Mouse (Mus musculus): ENCODE data around the gene Smyd3. TPM values are rescaled to one million over a fixed set of nuclear protein-coding genes. Genes with fewer than 3 reads are reported as not detected.

Smyd3 gene
- polyA plus RNA-seq, 1 experiment from 2014 or later: 5.7 TPM

GRCm38 (mm10) chr1:178999876-179000528, 517.8 kb downstream of the Smyd3 start:
- H3K27me3 ChIP-seq: no peaks in the 10 kb centered on the region

GRCm38 (mm10) chr1:178997870-178998269, 520.0 kb downstream of the Smyd3 start:
- H3K4me3 ChIP-seq (replicated peaks): no peak overlapping the region
- no peak overlapping the region for H3K27ac ChIP-seq (replicated peaks)
- H3K4me2 ChIP-seq: no peak overlapping the region
- H3K36me3 ChIP-seq (replicated peaks): no peaks in the 10 kb centered on the region
- H3K9ac ChIP-seq: no peak overlapping the region
- H3K27me3 ChIP-seq: no peaks in the 10 kb centered on the region
- no peak for ATAC-seq (ENCODE audit: insufficient read depth)
- 28% methylated on average over 4 of the region's 4 CpGs for WGBS (ENCODE audit: insufficient replicate concordance)
- no peaks in the 10 kb centered on the region for H3K9me3 ChIP-seq (replicated peaks)
- no peaks in the 10 kb centered on the region for H3K4me1 ChIP-seq (replicated peaks)

More at GRCm38 (mm10) chr1:178999876-179000528, 517.8 kb downstream of the Smyd3 start:
- Histone ChIP-seq H3K9ac (no peak overlapping the region), H3K27ac (replicated peaks) (no peak overlapping the region), H3K36me3 (replicated peaks) (no peaks in the 10 kb centered on the region), H3K4me2 (no peak overlapping the region), H3K4me3 (replicated peaks) (no peak overlapping the region), H3K4me1 (replicated peaks) (no peaks in the 10 kb centered on the region), H3K9me3 (replicated peaks) (no peaks in the 10 kb centered on the region)
- no peak for ATAC-seq (ENCODE audit: insufficient read depth)
- 56% methylated on average over 9 of the region's 9 CpGs for WGBS (ENCODE audit: insufficient replicate concordance)

- Histone ChIP-seq H3K27me3 (no peaks in the 10 kb centered on the region), H3K4me2 (no peak overlapping the region), H3K4me1 (replicated peaks) (no peaks in the 10 kb centered on the region), H3K4me3 (replicated peaks) (no peak overlapping the region), H3K9me3 (replicated peaks) (no peaks in the 10 kb centered on the region), H3K36me3 (replicated peaks) (no peaks in the 10 kb centered on the region), H3K27ac (replicated peaks) (no peak overlapping the region), H3K9ac (no peak overlapping the region)
- WGBS (ENCODE audit: insufficient replicate concordance): 58% methylated on average over 7 of the region's 7 CpGs
- ATAC-seq (ENCODE audit: insufficient read depth): no peak
Observed at GRCm38 (mm10) chr1:178994263-178994662, 523.6 kb downstream of the Smyd3 start.

GRCm38 (mm10) chr1:178992503-178992902, 525.3 kb downstream of the Smyd3 start:
- no peak overlapping the region for H3K9ac ChIP-seq
- H3K27ac ChIP-seq (replicated peaks): no peak overlapping the region
- H3K4me1 ChIP-seq (replicated peaks): no peaks in the 10 kb centered on the region
- WGBS (ENCODE audit: insufficient replicate concordance): 53% methylated on average over 3 of the region's 3 CpGs
- no peaks in the 10 kb centered on the region for H3K36me3 ChIP-seq (replicated peaks)
- ATAC-seq (ENCODE audit: insufficient read depth): no peak
- H3K4me3 ChIP-seq (replicated peaks): no peak overlapping the region
- no peak overlapping the region for H3K4me2 ChIP-seq
- H3K9me3 ChIP-seq (replicated peaks): no peaks in the 10 kb centered on the region
- no peaks in the 10 kb centered on the region for H3K27me3 ChIP-seq

- 23% methylated on average over 4 of the region's 4 CpGs for WGBS (ENCODE audit: insufficient replicate concordance)
- H3K9me3 ChIP-seq (replicated peaks): no peaks in the 10 kb centered on the region
- H3K9ac ChIP-seq: no peak overlapping the region
- no peaks in the 10 kb centered on the region for H3K4me1 ChIP-seq (replicated peaks)
- no peak overlapping the region for H3K4me2 ChIP-seq
- H3K27me3 ChIP-seq: no peaks in the 10 kb centered on the region
- H3K27ac ChIP-seq (replicated peaks): no peak overlapping the region
- H3K36me3 ChIP-seq (replicated peaks): no peaks in the 10 kb centered on the region
- no peak overlapping the region for H3K4me3 ChIP-seq (replicated peaks)
- ATAC-seq (ENCODE audit: insufficient read depth): no peak
Observed at GRCm38 (mm10) chr1:178991470-178991869, 526.4 kb downstream of the Smyd3 start.

GRCm38 (mm10) chr1:178991045-178991444, 526.8 kb downstream of the Smyd3 start:
- Histone ChIP-seq H3K9me3 (replicated peaks) (no peaks in the 10 kb centered on the region), H3K4me3 (replicated peaks) (no peak overlapping the region), H3K9ac (no peak overlapping the region), H3K36me3 (replicated peaks) (no peaks in the 10 kb centered on the region), H3K27ac (replicated peaks) (no peak overlapping the region), H3K27me3 (no peaks in the 10 kb centered on the region), H3K4me2 (no peak overlapping the region), H3K4me1 (replicated peaks) (no peaks in the 10 kb centered on the region)
- ATAC-seq (ENCODE audit: insufficient read depth): no peak
- 69% methylated on average over 6 of the region's 6 CpGs for WGBS (ENCODE audit: insufficient replicate concordance)

GRCm38 (mm10) chr1:178989485-178989884, 528.4 kb downstream of the Smyd3 start:
- H3K9me3 ChIP-seq (replicated peaks): no peaks in the 10 kb centered on the region
- H3K27ac ChIP-seq (replicated peaks): no peak overlapping the region
- H3K4me2 ChIP-seq: no peak overlapping the region
- H3K36me3 ChIP-seq (replicated peaks): no peaks in the 10 kb centered on the region
- no peak overlapping the region for H3K4me3 ChIP-seq (replicated peaks)
- H3K9ac ChIP-seq: no peak overlapping the region
- no peak for ATAC-seq (ENCODE audit: insufficient read depth)
- no peaks in the 10 kb centered on the region for H3K27me3 ChIP-seq
- 66% methylated on average over 4 of the region's 4 CpGs for WGBS (ENCODE audit: insufficient replicate concordance)
- no peaks in the 10 kb centered on the region for H3K4me1 ChIP-seq (replicated peaks)

- Histone ChIP-seq H3K4me3 (replicated peaks) (no peak overlapping the region), H3K27ac (replicated peaks) (no peak overlapping the region), H3K9ac (no peak overlapping the region), H3K36me3 (replicated peaks) (no peaks in the 10 kb centered on the region), H3K27me3 (no peaks in the 10 kb centered on the region), H3K9me3 (replicated peaks) (no peaks in the 10 kb centered on the region), H3K4me2 (no peak overlapping the region), H3K4me1 (replicated peaks) (no peaks in the 10 kb centered on the region)
- ATAC-seq (ENCODE audit: insufficient read depth): no peak
- WGBS (ENCODE audit: insufficient replicate concordance): 36% methylated on average over 1 of the region's 1 CpGs
Observed at GRCm38 (mm10) chr1:178988176-178988575, 529.7 kb downstream of the Smyd3 start.

- Histone ChIP-seq H3K4me3 (replicated peaks) (no peak overlapping the region), H3K27me3 (no peaks in the 10 kb centered on the region), H3K36me3 (replicated peaks) (no peaks in the 10 kb centered on the region), H3K9me3 (replicated peaks) (no peaks in the 10 kb centered on the region), H3K27ac (replicated peaks) (no peak overlapping the region), H3K4me2 (no peak overlapping the region), H3K9ac (no peak overlapping the region), H3K4me1 (replicated peaks) (no peaks in the 10 kb centered on the region)
- no peak for ATAC-seq (ENCODE audit: insufficient read depth)
- WGBS (ENCODE audit: insufficient replicate concordance): 54% methylated on average over 5 of the region's 5 CpGs
Observed at GRCm38 (mm10) chr1:178981641-178982040, 536.2 kb downstream of the Smyd3 start.

GRCm38 (mm10) chr1:178980185-178980584, 537.7 kb downstream of the Smyd3 start:
- Histone ChIP-seq H3K9ac (no peak overlapping the region), H3K4me3 (replicated peaks) (no peak overlapping the region), H3K27ac (replicated peaks) (no peak overlapping the region), H3K27me3 (no peaks in the 10 kb centered on the region), H3K9me3 (replicated peaks) (no peaks in the 10 kb centered on the region), H3K4me1 (replicated peaks) (no peaks in the 10 kb centered on the region), H3K4me2 (no peak overlapping the region), H3K36me3 (replicated peaks) (no peaks in the 10 kb centered on the region)
- ATAC-seq (ENCODE audit: insufficient read depth): no peak

GRCm38 (mm10) chr1:178978617-178979245, 539.1 kb downstream of the Smyd3 start:
- Histone ChIP-seq H3K4me1 (replicated peaks) (no peaks in the 10 kb centered on the region), H3K9me3 (replicated peaks) (no peaks in the 10 kb centered on the region), H3K36me3 (replicated peaks) (no peaks in the 10 kb centered on the region), H3K27ac (replicated peaks) (no peak overlapping the region), H3K9ac (no peak overlapping the region), H3K4me2 (no peak overlapping the region), H3K4me3 (replicated peaks) (no peak overlapping the region), H3K27me3 (no peaks in the 10 kb centered on the region)
- no peak for ATAC-seq (ENCODE audit: insufficient read depth)
- 60% methylated on average over 8 of the region's 8 CpGs for WGBS (ENCODE audit: insufficient replicate concordance)

- no peak overlapping the region for H3K27ac ChIP-seq (replicated peaks)
- H3K9ac ChIP-seq: no peak overlapping the region
- no peak for ATAC-seq (ENCODE audit: insufficient read depth)
- H3K36me3 ChIP-seq (replicated peaks): no peaks in the 10 kb centered on the region
- no peak overlapping the region for H3K4me3 ChIP-seq (replicated peaks)
- H3K9me3 ChIP-seq (replicated peaks): no peaks in the 10 kb centered on the region
- H3K4me2 ChIP-seq: no peak overlapping the region
- WGBS (ENCODE audit: insufficient replicate concordance): 81% methylated on average over 10 of the region's 10 CpGs
- H3K27me3 ChIP-seq: no peaks in the 10 kb centered on the region
- no peaks in the 10 kb centered on the region for H3K4me1 ChIP-seq (replicated peaks)
Observed at GRCm38 (mm10) chr1:178972055-178972454, 545.8 kb downstream of the Smyd3 start.
